Mouse (Mus musculus) hindbrain, embryonic 14.5 days (tissue): Measurements from ENCODE around the gene Ddx24. TPM values are rescaled to one million over a fixed set of nuclear protein-coding genes. Genes with fewer than 3 reads are reported as not detected.
A peak's percentile ranks its signal among the peaks of the same experiment; 100 is the strongest.

ENCODE experiments used
- ATAC-seq: fragments of 200-750 bp; cut with Nextera tagmentation; 2 replicates; pipeline ENCODE4 v1.8.0; 2017; ENCODE audit warnings: moderate number of reproducible peaks, mild to moderate bottlenecking, moderate TSS enrichment, moderate library complexity; ENCODE audit not compliant: low FRiP score
- DNase-seq: peaks from one replicate; pipeline ENCODE4 v3.0.0-alpha.2; 2015; ENCODE audit warnings: low spot score
- H3K27ac ChIP-seq: fragments of 300-500 bp; sonication (generic); 2 replicates; pipeline ENCODE4 v1.5.1; 2014; ENCODE audit warnings: mild to moderate bottlenecking, moderate library complexity
- H3K27me3 ChIP-seq: fragments of 300-500 bp; sonication (generic); 2 replicates; pipeline ENCODE4 v1.6.1; 2014; ENCODE audit warnings: mild to moderate bottlenecking, low read length, mixed read lengths; ENCODE audit not compliant: control insufficient read depth, insufficient read depth
- H3K36me3 ChIP-seq: fragments of 300-500 bp; sonication (generic); replicated peaks from 2 replicates; pipeline ENCODE4 v1.6.1; 2014; ENCODE audit not compliant: control insufficient read depth, insufficient read depth
- H3K4me1 ChIP-seq: fragments of 300-500 bp; sonication (generic); replicated peaks from 2 replicates; pipeline ENCODE4 v1.6.1; 2014; ENCODE audit warnings: antibody characterized with exemption, low read length, mixed read lengths; ENCODE audit not compliant: control insufficient read depth, insufficient read depth
- H3K4me2 ChIP-seq: fragments of 300-500 bp; sonication (generic); replicated peaks from 2 replicates; pipeline ENCODE4 v1.6.1; 2014; ENCODE audit warnings: mild to moderate bottlenecking, moderate library complexity
- H3K4me3 ChIP-seq: fragments of 300-500 bp; sonication (generic); replicated peaks from 2 replicates; pipeline ENCODE4 v1.5.1; 2014; ENCODE audit warnings: mild to moderate bottlenecking, low read length
- H3K9ac ChIP-seq: fragments of 300-500 bp; sonication (generic); 2 replicates; pipeline ENCODE4 v1.6.1; 2014
- H3K9me3 ChIP-seq: fragments of 300-500 bp; sonication (generic); 2 replicates; pipeline ENCODE4 v1.6.1; 2016; ENCODE audit warnings: low read length; ENCODE audit not compliant: control insufficient read depth
- WGBS: fragments of 180-500 bp; shearing (Covaris S2); extraction: QIAGEN DNeasy Blood & Tissue Kit; methylation state at CpG from one replicate; pipeline ENCODE4 v1.1.7; 2014; 5-methylcytosine and 5-hydroxymethylcytosine counted together
- polyA plus RNA-seq: library from polyadenylated mRNA; unstranded; fragments of >200 nt; fragmentation: Nextera tagmentation; extraction: Ambion mirVana; gene quantifications from 2 replicates; pipeline ENCODE4 v1.2.1, GENCODE M21; 2014

Gene Ddx24
- polyA plus RNA-seq, 1 experiment from 2014 or later, result 142 TPM

- H3K4me3 ChIP-seq, result no peak overlapping the region
- H3K4me2 ChIP-seq, result no peak overlapping the region
- 0 out of 2 replicates have a peak, but pooled peaks cover under 1% of the 10 kb centered on the region for H3K27me3 ChIP-seq
- DNase-seq (no peak), ATAC-seq (no peak)
- H3K4me1 ChIP-seq, result no peaks in the 10 kb centered on the region
- no peaks in the 10 kb centered on the region for H3K9me3 ChIP-seq
- no peaks in the 10 kb centered on the region for H3K36me3 ChIP-seq
- WGBS, result 80% methylated on average over 8 of the region's 8 CpGs
- H3K9ac ChIP-seq, result no peak overlapping the region
- no peak overlapping the region for H3K27ac ChIP-seq
These were observed 51.9 kb downstream of the Ddx24 start for GRCm38 (mm10) chr12:103373530-103374236.

GRCm38 (mm10) chr12:103371711-103372110 is 53.9 kb downstream of the Ddx24 start:
- DNase-seq (peak; percentile 55), ATAC-seq (no peak)
- H3K4me2 ChIP-seq, result no peak overlapping the region
- 0 out of 2 replicates have a peak, but pooled peaks cover 6% of the 10 kb centered on the region for H3K27me3 ChIP-seq
- no peak overlapping the region for H3K9ac ChIP-seq
- no peak overlapping the region for H3K4me3 ChIP-seq
- no peaks in the 10 kb centered on the region for H3K36me3 ChIP-seq
- H3K9me3 ChIP-seq, result no peaks in the 10 kb centered on the region
- 31% methylated on average over 6 of the region's 6 CpGs for WGBS
- 0 out of 2 replicates have a peak, but pooled peaks cover 3% of the 10 kb centered on the region for H3K4me1 ChIP-seq
- no peak overlapping the region for H3K27ac ChIP-seq

GRCm38 (mm10) chr12:103370861-103371260 is 54.8 kb downstream of the Ddx24 start:
- H3K27ac ChIP-seq, result no peak overlapping the region
- ATAC-seq (no peak), DNase-seq (no peak)
- H3K27me3 ChIP-seq, result 0 out of 2 replicates have a peak, but pooled peaks cover 6% of the 10 kb centered on the region
- H3K4me1 ChIP-seq, result 0 out of 2 replicates have a peak, but pooled peaks cover 3% of the 10 kb centered on the region
- H3K9ac ChIP-seq, result no peak overlapping the region
- no peak overlapping the region for H3K4me2 ChIP-seq
- H3K36me3 ChIP-seq, result no peaks in the 10 kb centered on the region
- 87% methylated on average over 4 of the region's 4 CpGs for WGBS
- no peaks in the 10 kb centered on the region for H3K9me3 ChIP-seq
- no peak overlapping the region for H3K4me3 ChIP-seq

- H3K27me3 ChIP-seq, result 0 out of 2 replicates have a peak, but pooled peaks cover 6% of the 10 kb centered on the region
- no peaks in the 10 kb centered on the region for H3K36me3 ChIP-seq
- H3K9ac ChIP-seq, result no peak overlapping the region
- H3K4me1 ChIP-seq, result 0 out of 2 replicates have a peak, but pooled peaks cover 3% of the 10 kb centered on the region
- no peak overlapping the region for H3K4me2 ChIP-seq
- no peak overlapping the region for H3K27ac ChIP-seq
- no peak for DNase-seq
- no peaks in the 10 kb centered on the region for H3K9me3 ChIP-seq
- H3K4me3 ChIP-seq, result no peak overlapping the region
- no peak for ATAC-seq
- WGBS, result 68% methylated on average over 2 of the region's 2 CpGs
These were observed 56.9 kb downstream of the Ddx24 start for GRCm38 (mm10) chr12:103368777-103369176.

GRCm38 (mm10) chr12:103368326-103368669 is 57.3 kb downstream of the Ddx24 start:
- WGBS, result 82% methylated on average over 7 of the region's 7 CpGs
- H3K9ac ChIP-seq, result no peak overlapping the region
- no peak for DNase-seq

GRCm38 (mm10) chr12:103367620-103368325 is 57.9 kb downstream of the Ddx24 start:
- ATAC-seq (peak; percentile 72), DNase-seq (peak; percentile 81)
- peak overlapping the region; percentile 33 for H3K4me2 ChIP-seq
- 0 out of 2 replicates have a peak, but pooled peaks cover 3% of the 10 kb centered on the region for H3K4me1 ChIP-seq
- no peaks in the 10 kb centered on the region for H3K9me3 ChIP-seq
- no peaks in the 10 kb centered on the region for H3K36me3 ChIP-seq
- 19% methylated on average over 18 of the region's 18 CpGs for WGBS
- 0 out of 2 replicates have a peak, but pooled peaks cover 6% of the 10 kb centered on the region for H3K27me3 ChIP-seq
- H3K27ac ChIP-seq, result no peak overlapping the region
- H3K4me3 ChIP-seq, result no peak overlapping the region
- no peak overlapping the region for H3K9ac ChIP-seq

More at GRCm38 (mm10) chr12:103368326-103368669, 57.3 kb downstream of the Ddx24 start:
- Histone ChIP-seq H3K27ac (no peak overlapping the region), H3K36me3 (no peaks in the 10 kb centered on the region), H3K4me1 (0 out of 2 replicates have a peak, but pooled peaks cover 3% of the 10 kb centered on the region), H3K4me2 (no peak overlapping the region), H3K27me3 (0 out of 2 replicates have a peak, but pooled peaks cover 6% of the 10 kb centered on the region), H3K4me3 (no peak overlapping the region), H3K9me3 (no peaks in the 10 kb centered on the region)
- ATAC-seq, result no peak

- H3K4me2 ChIP-seq, result peak overlapping the region; percentile 33; the same call in 1 of the 2 replicates
- 94% methylated on average over 2 of the region's 2 CpGs for WGBS
- no peak overlapping the region for H3K4me3 ChIP-seq
- no peaks in the 10 kb centered on the region for H3K36me3 ChIP-seq
- no peak overlapping the region for H3K27ac ChIP-seq
- no peak for ATAC-seq
- 0 out of 2 replicates have a peak, but pooled peaks cover 3% of the 10 kb centered on the region for H3K4me1 ChIP-seq
- 0 out of 2 replicates have a peak, but pooled peaks cover 6% of the 10 kb centered on the region for H3K27me3 ChIP-seq
- H3K9me3 ChIP-seq, result no peaks in the 10 kb centered on the region
- no peak for DNase-seq
- no peak overlapping the region for H3K9ac ChIP-seq
These were observed 58.5 kb downstream of the Ddx24 start for GRCm38 (mm10) chr12:103367171-103367570.

- Histone ChIP-seq H3K4me3 (no peak overlapping the region), H3K27ac (no peak overlapping the region), H3K36me3 (no peaks in the 10 kb centered on the region), H3K9me3 (no peaks in the 10 kb centered on the region), H3K4me1 (no peaks in the 10 kb centered on the region), H3K9ac (no peak overlapping the region), H3K4me2 (no peak overlapping the region), H3K27me3 (no peaks in the 10 kb centered on the region)
- no peak for DNase-seq
- ATAC-seq, result no peak
- 93% methylated on average over 3 of the region's 3 CpGs for WGBS
These were observed 63.3 kb downstream of the Ddx24 start for GRCm38 (mm10) chr12:103362336-103362735.

GRCm38 (mm10) chr12:103361539-103362307 is 63.9 kb downstream of the Ddx24 start:
- Histone ChIP-seq H3K36me3 (no peaks in the 10 kb centered on the region), H3K27me3 (no peaks in the 10 kb centered on the region), H3K9ac (no peak overlapping the region), H3K4me3 (no peak overlapping the region), H3K4me1 (no peaks in the 10 kb centered on the region), H3K4me2 (no peak overlapping the region), H3K9me3 (no peaks in the 10 kb centered on the region), H3K27ac (no peak overlapping the region)
- ATAC-seq (no peak), DNase-seq (no peak)
- 88% methylated on average over 17 of the region's 17 CpGs for WGBS
